Mouse (Mus musculus): Measurements from ENCODE around the gene Dchs2.

The Dchs2 gene

GRCm38 (mm10) chr3:83250001-83250545 lies 122.3 kb downstream of the Dchs2 start:
- DNase-seq (ENCODE audit: low read depth, low spot score): no peak

- no peak for DNase-seq (ENCODE audit: low read depth, low spot score)
Measured at GRCm38 (mm10) chr3:83251899-83252298, 124.2 kb downstream of the Dchs2 start.

DNA sequence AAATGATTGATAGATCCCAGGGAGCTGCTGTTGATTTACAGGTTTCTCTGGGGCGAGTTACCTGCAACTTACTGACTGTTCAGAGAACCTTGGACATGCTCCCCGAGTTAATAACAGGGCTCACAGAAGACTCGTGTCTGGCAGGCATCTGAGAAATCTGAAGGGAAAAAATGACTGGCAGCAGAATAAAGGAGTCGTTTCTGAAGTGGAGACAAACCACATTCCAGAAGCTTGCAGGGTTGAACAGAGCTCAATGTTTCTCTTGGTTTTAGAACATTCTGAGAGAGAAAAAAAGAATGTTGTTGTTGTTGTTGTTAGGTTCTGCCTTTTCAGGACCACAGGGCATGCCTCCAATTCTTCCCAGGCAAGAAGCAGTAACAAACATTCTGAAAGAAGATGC lies 131.7 kb downstream of the Dchs2 start:
- no peak for DNase-seq (ENCODE audit: low read depth, low spot score)

GRCm38 (mm10) chr3:83266009-83266408 lies 138.3 kb downstream of the Dchs2 start:
- DNase-seq (ENCODE audit: low read depth, low spot score): no peak

- no peak for DNase-seq (ENCODE audit: low read depth, low spot score)
Measured at GRCm38 (mm10) chr3:83270228-83270627, 142.5 kb downstream of the Dchs2 start.

GRCm38 (mm10) chr3:83270982-83271381 lies 143.2 kb downstream of the Dchs2 start:
- no peak for DNase-seq (ENCODE audit: low read depth, low spot score)

DNA sequence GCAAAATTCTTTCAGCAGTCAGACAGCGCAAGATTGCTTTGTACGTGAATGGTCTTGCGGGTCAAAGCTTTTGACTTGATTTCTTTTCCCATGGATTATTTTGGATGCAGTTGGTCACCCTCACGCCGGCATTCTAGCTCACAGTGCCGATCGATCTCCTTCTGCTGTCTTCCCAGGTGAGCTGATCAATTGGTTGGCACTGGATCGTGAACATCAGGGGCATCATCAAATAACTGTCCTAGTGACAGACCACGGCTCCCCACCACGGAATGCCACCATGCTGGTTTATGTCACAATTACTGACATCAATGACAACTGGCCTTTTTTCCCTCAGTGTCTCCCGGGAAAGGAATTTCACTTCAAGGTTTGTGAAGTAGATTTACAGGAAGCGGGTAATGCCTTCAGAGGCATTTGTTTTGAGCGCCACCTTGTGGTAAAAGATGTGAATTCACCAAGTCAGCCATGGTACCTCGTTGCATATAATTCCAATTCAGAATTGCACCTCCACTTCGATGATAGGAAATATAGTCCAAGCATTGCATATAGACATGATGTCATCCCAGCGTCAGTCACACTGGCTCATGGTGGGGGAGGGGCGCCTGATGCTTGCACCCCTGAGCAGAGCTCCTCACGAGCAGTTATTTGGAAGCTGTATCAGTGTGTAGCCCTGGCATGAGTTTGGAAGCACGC lies 146.0 kb downstream of the Dchs2 start:
- peak; percentile 30 for DNase-seq (ENCODE audit: low read depth, low spot score)

- no peak for DNase-seq (ENCODE audit: low read depth, low spot score)
Measured at GRCm38 (mm10) chr3:83275703-83276102, 148.0 kb downstream of the Dchs2 start.

GRCm38 (mm10) chr3:83283882-83284281 lies 156.1 kb downstream of the Dchs2 start:
- DNase-seq (ENCODE audit: low read depth, low spot score): no peak

DNA sequence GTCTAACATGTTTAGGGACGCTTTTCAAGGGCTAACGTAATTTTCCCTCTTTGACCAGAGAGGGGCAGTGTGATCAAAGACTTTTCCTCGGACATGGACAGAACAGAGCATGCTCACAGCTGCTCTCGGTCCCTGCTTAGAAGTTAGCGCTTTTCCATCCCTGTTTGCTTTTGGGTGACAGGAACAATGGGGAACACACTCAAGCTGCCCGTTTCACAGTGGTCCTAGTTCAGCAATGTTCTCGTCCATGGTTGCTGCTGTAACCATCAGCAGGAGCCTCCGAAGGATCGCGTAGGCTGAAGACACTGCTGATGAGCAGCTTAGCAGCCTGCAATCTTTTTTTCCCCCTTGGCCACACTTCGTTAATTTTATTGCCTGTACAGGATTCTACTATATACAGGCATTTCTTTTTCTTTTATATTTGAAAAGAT lies 159.2 kb downstream of the Dchs2 start:
- DNase-seq (ENCODE audit: low read depth, low spot score): no peak

DNA sequence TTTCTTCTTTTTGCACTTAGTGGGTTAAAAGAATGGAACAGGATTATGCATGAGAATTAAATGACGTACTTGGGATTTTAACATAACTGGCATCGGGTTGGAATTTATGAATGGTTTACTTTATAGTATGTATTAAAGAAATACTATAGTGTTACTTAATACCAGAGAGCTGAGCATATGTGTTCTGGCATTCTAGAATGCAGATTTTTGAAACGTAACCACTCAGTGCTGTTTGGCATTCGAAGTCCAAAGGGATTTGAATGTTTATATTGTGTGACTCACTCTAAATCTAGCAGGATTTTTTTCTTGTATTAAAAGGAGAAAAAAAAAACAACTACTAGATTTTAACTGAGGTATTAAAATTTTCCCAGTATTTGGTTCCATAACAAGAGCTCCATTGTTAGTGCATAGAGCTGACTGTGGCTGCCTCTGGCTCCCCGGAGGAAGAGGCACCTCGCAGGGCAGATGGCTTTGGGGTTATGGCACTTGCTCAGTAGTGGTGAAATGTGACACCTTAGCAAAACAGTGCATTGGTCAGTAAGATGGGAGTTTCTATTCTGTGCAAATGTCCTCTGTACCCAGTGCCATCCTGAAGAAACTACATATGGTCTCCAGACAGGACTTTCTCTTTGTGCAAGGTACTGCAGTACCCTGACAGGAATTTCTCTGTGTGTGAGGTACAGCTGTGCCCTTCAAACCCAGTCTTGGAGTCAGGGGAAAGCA lies 160.5 kb downstream of the Dchs2 start:
- DNase-seq (ENCODE audit: low read depth, low spot score): no peak

DNA sequence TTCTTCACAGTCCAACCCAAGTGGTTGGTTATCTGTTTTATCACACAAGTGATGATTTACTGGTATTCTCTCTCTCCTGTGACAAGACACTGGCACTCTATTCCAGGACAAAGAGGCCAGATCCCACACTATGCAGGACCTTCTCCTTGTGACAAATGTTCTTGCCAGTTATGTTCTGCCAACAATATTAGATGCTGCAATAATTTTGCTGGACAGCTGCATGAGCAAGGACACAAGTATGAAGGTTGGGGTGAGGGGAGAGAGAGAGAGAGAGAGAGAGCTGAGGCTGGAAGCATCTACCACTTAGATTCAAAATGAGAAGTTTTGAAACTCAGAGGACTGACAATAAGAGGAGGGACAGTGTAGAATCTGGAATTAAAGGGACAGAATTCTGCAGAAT lies 162.7 kb downstream of the Dchs2 start:
- DNase-seq (ENCODE audit: low read depth, low spot score): no peak

- DNase-seq (ENCODE audit: low read depth, low spot score): no peak
Measured at GRCm38 (mm10) chr3:83290953-83291352, 163.2 kb downstream of the Dchs2 start.

GRCm38 (mm10) chr3:83299783-83300382 lies 172.1 kb downstream of the Dchs2 start:
- no peak for DNase-seq (ENCODE audit: low read depth, low spot score)

- DNase-seq (ENCODE audit: low read depth, low spot score): no peak
Measured at GRCm38 (mm10) chr3:83303876-83304275, 176.1 kb downstream of the Dchs2 start.

DNA sequence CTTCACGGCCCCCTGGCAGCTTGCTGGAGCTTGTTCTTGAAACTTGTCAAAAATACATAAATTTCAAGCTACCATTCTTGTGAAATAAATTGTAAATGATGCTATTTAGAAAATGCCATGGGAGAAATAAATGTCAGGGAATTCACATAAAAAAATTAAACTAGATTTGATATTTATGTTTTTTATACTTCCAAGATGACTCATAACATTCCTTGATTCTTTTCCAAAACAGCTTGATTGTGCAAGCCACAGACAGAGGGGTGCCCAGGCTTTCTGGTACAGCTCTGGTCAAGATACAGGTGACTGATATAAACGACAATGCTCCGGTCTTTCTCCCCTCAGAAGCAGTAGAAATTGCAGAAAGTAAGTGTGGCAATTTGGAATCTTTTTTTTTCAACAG lies 218.2 kb downstream of the Dchs2 start:
- no peak for DNase-seq (ENCODE audit: low read depth, low spot score)

- no peak for DNase-seq (ENCODE audit: low read depth, low spot score)
Measured at GRCm38 (mm10) chr3:83368500-83369068, 240.8 kb downstream of the Dchs2 start.

- no peak for DNase-seq (ENCODE audit: low read depth, low spot score)
Measured at GRCm38 (mm10) chr3:83369871-83370270, 242.1 kb downstream of the Dchs2 start.

DNA sequence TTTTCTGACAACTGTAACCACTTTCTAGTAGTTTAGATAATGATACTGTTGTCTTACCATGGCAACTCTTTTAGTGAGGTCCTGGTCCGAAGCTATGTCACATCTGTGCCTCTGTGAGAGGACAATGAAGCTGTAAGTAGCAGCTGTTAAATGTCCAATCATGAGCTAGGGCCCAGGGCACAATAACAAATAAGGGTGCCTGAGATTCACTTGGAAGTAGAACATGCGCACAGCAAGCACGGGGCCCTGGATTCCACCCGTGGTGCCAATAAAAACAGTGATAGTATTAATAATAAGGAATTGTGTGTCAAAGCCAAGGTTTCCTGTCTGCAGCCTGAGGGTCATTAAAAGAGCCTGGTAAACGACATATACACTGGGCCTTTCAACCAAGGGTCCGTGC lies 246.6 kb downstream of the Dchs2 start:
- DNase-seq (ENCODE audit: low read depth, low spot score): no peak

DNA sequence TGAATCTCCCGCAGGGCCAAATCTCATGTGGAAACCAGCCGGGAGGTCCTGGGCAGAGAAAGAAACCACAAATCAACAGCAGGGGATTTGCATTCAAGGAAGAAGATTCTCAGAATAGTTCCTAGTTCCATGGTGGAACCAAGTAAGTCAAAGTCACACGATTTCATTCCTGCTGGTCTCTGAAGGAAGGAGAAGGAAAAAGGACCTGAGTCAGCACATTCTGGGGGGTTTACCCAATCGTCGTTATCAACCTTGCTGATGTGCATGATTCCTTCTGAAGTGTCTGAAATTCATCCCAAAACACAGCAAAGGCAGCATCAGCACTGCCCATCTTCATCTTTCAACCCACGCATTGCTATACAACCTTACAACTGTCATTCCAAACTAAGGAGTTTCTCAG lies 249.1 kb downstream of the Dchs2 start:
- no peak for DNase-seq (ENCODE audit: low read depth, low spot score)
